Mouse (Mus musculus): ENCODE data around the gene Txndc5. TPM values are rescaled to one million over a fixed set of nuclear protein-coding genes. Genes with fewer than 3 reads are reported as not detected.

Txndc5 gene
- polyA plus RNA-seq, 1 experiment from 2014 or later: 87.7 TPM

DNA sequence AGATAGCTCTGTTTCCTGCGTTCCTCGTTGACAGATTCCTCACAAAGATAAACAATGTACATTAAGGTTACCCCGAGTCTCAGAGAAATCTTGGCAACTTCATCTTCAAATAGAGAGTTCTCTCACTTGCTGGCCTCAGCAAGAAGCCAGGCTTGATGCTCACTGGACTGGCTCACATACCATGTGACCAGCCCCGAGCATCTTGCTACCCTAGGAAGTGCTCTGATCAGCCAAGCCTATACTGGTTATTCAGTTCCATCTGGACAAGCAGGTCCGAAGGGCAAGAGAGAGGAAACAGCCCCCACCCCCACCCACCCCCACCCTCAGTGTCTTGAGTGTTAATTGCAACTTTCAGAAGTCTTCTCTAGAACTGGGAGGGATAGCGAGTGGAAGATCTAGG is 41.9 kb downstream of the Txndc5 start:
- H3K4me1 ChIP-seq (ENCODE audit: control insufficient read depth, insufficient read depth, low read depth, low read length): no peaks in the 10 kb centered on the region
- no peak for ATAC-seq
- 89% methylated on average over 6 of the region's 6 CpGs for WGBS
- no peak overlapping the region for H3K27ac ChIP-seq (ENCODE audit: low read depth, low read length)
- H3K4me2 ChIP-seq (ENCODE audit: low read length): no peak overlapping the region
- no peak overlapping the region for H3K4me3 ChIP-seq (ENCODE audit: low read length)
- H3K27me3 ChIP-seq (replicated peaks; ENCODE audit: control insufficient read depth, insufficient read depth, low read length): no peaks in the 10 kb centered on the region
- no peaks in the 10 kb centered on the region for H3K9me3 ChIP-seq (ENCODE audit: control insufficient read depth, low read length)
- H3K36me3 ChIP-seq (ENCODE audit: control insufficient read depth, insufficient read depth, low read length): no peaks in the 10 kb centered on the region
- no peak overlapping the region for H3K9ac ChIP-seq (ENCODE audit: low read depth, low read length)

DNA sequence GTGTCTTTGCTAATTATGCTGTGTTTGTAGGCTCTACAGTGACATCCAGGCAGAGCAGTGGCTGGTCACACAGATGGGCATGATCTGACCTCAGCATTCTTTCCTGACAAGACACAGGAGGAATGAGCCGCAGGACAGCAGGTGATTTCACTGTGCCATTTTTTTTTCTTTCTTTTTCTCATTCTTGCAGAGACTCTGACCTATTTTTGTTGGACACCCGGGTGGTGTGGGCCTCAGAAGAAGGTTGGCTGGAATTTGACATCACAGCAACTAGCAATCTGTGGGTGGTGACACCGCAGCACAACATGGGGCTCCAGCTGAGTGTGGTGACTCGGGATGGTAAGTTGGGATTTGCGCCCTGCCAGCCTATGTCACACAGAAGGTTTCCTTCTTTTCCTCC is 43.9 kb downstream of the Txndc5 start:
- H3K27me3 ChIP-seq (replicated peaks; ENCODE audit: control insufficient read depth, insufficient read depth, low read length): no peaks in the 10 kb centered on the region
- WGBS: 78% methylated on average over 5 of the region's 5 CpGs
- no peak overlapping the region for H3K9ac ChIP-seq (ENCODE audit: low read depth, low read length)
- H3K27ac ChIP-seq (ENCODE audit: low read depth, low read length): no peak overlapping the region
- H3K4me2 ChIP-seq (ENCODE audit: low read length): no peak overlapping the region
- no peaks in the 10 kb centered on the region for H3K9me3 ChIP-seq (ENCODE audit: control insufficient read depth, low read length)
- H3K36me3 ChIP-seq (ENCODE audit: control insufficient read depth, insufficient read depth, low read length): no peaks in the 10 kb centered on the region
- H3K4me3 ChIP-seq (ENCODE audit: low read length): no peak overlapping the region
- no peaks in the 10 kb centered on the region for H3K4me1 ChIP-seq (ENCODE audit: control insufficient read depth, insufficient read depth, low read depth, low read length)
- no peak for ATAC-seq

DNA sequence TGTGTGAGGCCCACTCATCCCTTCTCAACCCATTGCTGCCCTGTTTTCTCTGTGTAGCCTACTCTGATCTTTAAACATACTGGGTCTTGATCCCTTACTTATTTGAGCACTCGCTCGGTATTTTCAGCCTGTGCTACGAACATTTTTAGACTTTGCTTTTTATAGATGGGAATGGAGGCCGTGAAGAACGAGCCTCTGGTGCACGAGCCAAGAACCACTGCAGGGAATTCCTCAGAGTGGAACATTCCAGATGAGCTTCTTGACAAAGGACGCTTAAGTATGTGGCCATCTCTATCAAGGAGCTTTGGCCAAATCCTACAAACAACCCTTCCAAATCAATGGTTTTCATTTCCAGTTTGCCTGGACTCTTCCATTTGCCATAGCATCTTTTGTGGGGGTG is 47.6 kb downstream of the Txndc5 start:
- WGBS: 90% methylated on average over 7 of the region's 7 CpGs
- Histone ChIP-seq H3K27me3 (replicated peaks; ENCODE audit: control insufficient read depth, insufficient read depth, low read length) (no peaks in the 10 kb centered on the region), H3K4me1 (ENCODE audit: control insufficient read depth, insufficient read depth, low read depth, low read length) (no peaks in the 10 kb centered on the region), H3K9me3 (ENCODE audit: control insufficient read depth, low read length) (no peaks in the 10 kb centered on the region), H3K9ac (ENCODE audit: low read depth, low read length) (no peak overlapping the region), H3K4me3 (ENCODE audit: low read length) (no peak overlapping the region), H3K36me3 (ENCODE audit: control insufficient read depth, insufficient read depth, low read length) (no peaks in the 10 kb centered on the region), H3K4me2 (ENCODE audit: low read length) (no peak overlapping the region), H3K27ac (ENCODE audit: low read depth, low read length) (no peak overlapping the region)
- no peak for ATAC-seq

DNA sequence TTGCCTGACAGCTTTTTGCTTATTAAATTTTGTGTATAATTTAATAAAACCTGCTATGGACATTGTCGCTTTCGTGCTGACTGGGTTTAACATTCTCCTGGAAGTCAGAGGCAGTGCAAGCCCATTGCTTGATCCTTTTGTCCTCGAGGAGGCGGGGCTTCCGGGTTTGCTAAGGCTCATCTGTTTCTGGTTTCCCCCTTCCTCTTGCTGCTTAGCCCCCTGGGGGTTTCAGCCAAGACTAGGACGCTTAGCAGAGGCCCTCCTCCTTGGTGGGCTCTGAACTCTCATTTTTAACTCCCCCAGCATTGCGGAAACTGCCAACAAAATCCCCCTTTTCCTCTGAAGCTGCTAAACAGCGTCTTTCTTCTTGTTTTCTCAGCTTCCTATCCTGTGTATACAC is 51.7 kb downstream of the Txndc5 start:
- ATAC-seq: no peak
- 33% methylated on average over 8 of the region's 8 CpGs for WGBS
- Histone ChIP-seq H3K4me2 (ENCODE audit: low read length) (no peak overlapping the region), H3K27me3 (replicated peaks; ENCODE audit: control insufficient read depth, insufficient read depth, low read length) (no peaks in the 10 kb centered on the region), H3K36me3 (ENCODE audit: control insufficient read depth, insufficient read depth, low read length) (no peaks in the 10 kb centered on the region), H3K4me1 (ENCODE audit: control insufficient read depth, insufficient read depth, low read depth, low read length) (no peaks in the 10 kb centered on the region), H3K9ac (ENCODE audit: low read depth, low read length) (no peak overlapping the region), H3K27ac (ENCODE audit: low read depth, low read length) (no peak overlapping the region), H3K4me3 (ENCODE audit: low read length) (no peak overlapping the region), H3K9me3 (ENCODE audit: control insufficient read depth, low read length) (no peaks in the 10 kb centered on the region)

DNA sequence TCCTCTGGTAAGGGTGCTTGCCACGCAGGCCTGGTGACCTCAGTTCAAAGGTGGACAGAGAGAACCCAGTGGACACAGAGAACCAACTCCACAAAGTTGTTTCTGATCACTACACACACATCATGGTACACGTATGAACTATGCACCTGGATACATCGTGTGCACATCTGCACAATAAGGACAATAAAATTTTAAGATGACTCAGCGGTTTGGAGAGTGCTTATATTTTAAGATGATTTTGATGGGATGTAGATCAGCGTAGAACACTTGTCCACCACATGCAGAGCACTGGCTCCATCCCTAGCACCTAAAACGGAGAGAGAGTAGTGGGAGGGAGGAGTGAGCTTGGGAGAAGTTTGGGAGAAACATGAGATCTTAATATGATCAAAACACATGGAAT is 55.1 kb downstream of the Txndc5 start:
- H3K27me3 ChIP-seq (replicated peaks; ENCODE audit: control insufficient read depth, insufficient read depth, low read length): no peaks in the 10 kb centered on the region
- no peaks in the 10 kb centered on the region for H3K9me3 ChIP-seq (ENCODE audit: control insufficient read depth, low read length)
- H3K9ac ChIP-seq (ENCODE audit: low read depth, low read length): no peak overlapping the region
- H3K27ac ChIP-seq (ENCODE audit: low read depth, low read length): no peak overlapping the region
- H3K36me3 ChIP-seq (ENCODE audit: control insufficient read depth, insufficient read depth, low read length): no peaks in the 10 kb centered on the region
- WGBS: 91% methylated on average over 6 of the region's 6 CpGs
- no peaks in the 10 kb centered on the region for H3K4me1 ChIP-seq (ENCODE audit: control insufficient read depth, insufficient read depth, low read depth, low read length)
- no peak for ATAC-seq
- no peak overlapping the region for H3K4me2 ChIP-seq (ENCODE audit: low read length)
- H3K4me3 ChIP-seq (ENCODE audit: low read length): no peak overlapping the region

DNA sequence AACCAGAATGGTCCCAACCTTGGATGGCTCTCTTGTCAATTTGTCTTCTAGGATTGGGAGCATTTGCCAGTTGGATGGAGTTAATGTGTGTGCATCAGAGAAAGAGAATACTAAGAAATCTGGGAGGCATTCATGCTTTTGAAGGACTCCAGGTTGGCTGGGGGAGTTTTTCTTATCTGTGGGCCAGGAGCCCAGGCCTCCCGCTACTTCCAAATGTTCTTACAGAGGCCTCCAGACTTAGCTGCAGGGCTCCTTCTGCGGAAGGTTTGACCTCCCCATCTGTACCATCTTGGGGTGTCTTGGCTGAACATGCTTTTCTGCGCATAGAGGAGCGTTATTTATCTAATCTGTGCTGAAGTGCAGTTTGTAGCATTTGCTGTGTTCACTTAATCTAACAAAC is 56.0 kb downstream of the Txndc5 start:
- no peak for ATAC-seq
- H3K27ac ChIP-seq (ENCODE audit: low read depth, low read length): no peak overlapping the region
- WGBS: 79% methylated on average over 4 of the region's 4 CpGs

DNA sequence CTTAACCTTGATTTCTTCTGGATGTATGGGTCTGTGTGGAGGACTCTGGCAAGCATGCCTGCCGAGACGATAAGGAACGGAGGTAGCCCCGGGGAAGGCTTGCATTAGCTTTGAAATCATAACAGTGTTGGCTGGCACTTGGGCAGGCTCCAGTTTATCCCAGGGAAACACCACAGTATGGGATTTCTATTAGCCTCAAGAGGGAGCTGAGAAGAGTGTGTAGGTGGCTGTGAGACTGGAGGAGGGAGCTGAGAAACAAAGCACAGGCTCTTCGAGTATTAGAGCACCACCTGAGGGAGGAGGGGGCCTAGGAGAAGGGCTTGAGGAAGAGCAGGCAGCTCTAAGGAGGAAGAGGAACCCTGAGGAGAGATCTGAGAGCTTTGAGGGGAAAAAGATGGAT is 57.7 kb downstream of the Txndc5 start:
- H3K27me3 ChIP-seq (replicated peaks; ENCODE audit: control insufficient read depth, insufficient read depth, low read length): no peaks in the 10 kb centered on the region

More for the DNA sequence above, 56.0 kb downstream of the Txndc5 start:
- Histone ChIP-seq H3K9ac (ENCODE audit: low read depth, low read length) (no peak overlapping the region), H3K4me3 (ENCODE audit: low read length) (no peak overlapping the region), H3K27me3 (replicated peaks; ENCODE audit: control insufficient read depth, insufficient read depth, low read length) (no peaks in the 10 kb centered on the region), H3K4me2 (ENCODE audit: low read length) (no peak overlapping the region), H3K9me3 (ENCODE audit: control insufficient read depth, low read length) (no peaks in the 10 kb centered on the region), H3K4me1 (ENCODE audit: control insufficient read depth, insufficient read depth, low read depth, low read length) (no peaks in the 10 kb centered on the region), H3K36me3 (ENCODE audit: control insufficient read depth, insufficient read depth, low read length) (no peaks in the 10 kb centered on the region)

DNA sequence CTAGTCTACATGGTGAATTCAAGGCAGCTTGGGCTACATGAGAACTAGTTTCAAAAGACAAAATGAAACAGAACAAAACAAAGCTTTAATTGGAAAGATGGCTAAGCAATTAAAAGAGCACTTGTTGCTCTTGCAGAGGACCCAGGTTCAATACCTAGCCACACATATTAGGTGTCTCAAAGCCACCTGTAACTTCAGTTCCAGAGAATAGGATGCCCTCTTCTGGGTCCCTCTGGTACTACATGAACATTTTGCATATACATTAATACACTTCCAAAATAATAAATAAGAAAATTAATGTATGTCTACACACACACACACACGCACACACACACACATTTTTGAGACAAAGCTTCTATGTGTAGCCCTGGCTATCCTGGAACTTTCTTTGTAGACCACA is 65.2 kb downstream of the Txndc5 start:
- Histone ChIP-seq H3K9ac (ENCODE audit: low read depth, low read length) (no peak overlapping the region), H3K4me1 (ENCODE audit: control insufficient read depth, insufficient read depth, low read depth, low read length) (no peaks in the 10 kb centered on the region), H3K4me2 (ENCODE audit: low read length) (no peak overlapping the region), H3K36me3 (ENCODE audit: control insufficient read depth, insufficient read depth, low read length) (no peaks in the 10 kb centered on the region), H3K4me3 (ENCODE audit: low read length) (no peak overlapping the region), H3K9me3 (ENCODE audit: control insufficient read depth, low read length) (no peaks in the 10 kb centered on the region), H3K27me3 (replicated peaks; ENCODE audit: control insufficient read depth, insufficient read depth, low read length) (no peaks in the 10 kb centered on the region), H3K27ac (ENCODE audit: low read depth, low read length) (no peak overlapping the region)
- WGBS: 90% methylated on average over 1 of the region's 1 CpGs
- ATAC-seq: no peak

More for the DNA sequence above, 57.7 kb downstream of the Txndc5 start:
- 74% methylated on average over 5 of the region's 5 CpGs for WGBS
- no peak for ATAC-seq
- Histone ChIP-seq H3K9me3 (ENCODE audit: control insufficient read depth, low read length) (no peaks in the 10 kb centered on the region), H3K36me3 (ENCODE audit: control insufficient read depth, insufficient read depth, low read length) (no peaks in the 10 kb centered on the region), H3K9ac (ENCODE audit: low read depth, low read length) (no peak overlapping the region), H3K4me2 (ENCODE audit: low read length) (no peak overlapping the region), H3K27ac (ENCODE audit: low read depth, low read length) (no peak overlapping the region), H3K4me3 (ENCODE audit: low read length) (no peak overlapping the region), H3K4me1 (ENCODE audit: control insufficient read depth, insufficient read depth, low read depth, low read length) (no peaks in the 10 kb centered on the region)

DNA sequence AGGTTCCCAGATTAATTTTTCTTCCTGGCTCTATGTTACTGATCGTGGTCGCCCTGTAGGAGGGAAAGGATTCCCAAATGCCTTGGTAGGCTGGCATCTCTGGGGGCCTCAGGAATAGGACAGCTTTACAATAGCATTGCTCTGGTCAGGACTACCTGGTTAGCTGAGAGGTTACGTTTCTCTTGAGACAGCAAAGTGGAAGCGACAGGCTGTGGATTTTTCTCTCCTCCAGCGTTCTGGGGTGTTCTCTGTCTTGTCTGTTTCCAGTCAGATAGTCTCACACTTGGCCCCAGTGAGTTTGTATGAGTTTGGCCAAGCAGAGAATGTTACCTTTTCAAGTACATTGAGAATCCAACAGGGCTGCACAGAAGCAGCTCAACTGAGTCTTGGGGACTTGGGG is 77.2 kb downstream of the Txndc5 start:
- H3K27me3 ChIP-seq (replicated peaks; ENCODE audit: control insufficient read depth, insufficient read depth, low read length): no peaks in the 10 kb centered on the region
- H3K27ac ChIP-seq (ENCODE audit: low read depth, low read length): no peak overlapping the region
- no peak for ATAC-seq
- H3K9me3 ChIP-seq (ENCODE audit: control insufficient read depth, low read length): no peaks in the 10 kb centered on the region
- H3K36me3 ChIP-seq (ENCODE audit: control insufficient read depth, insufficient read depth, low read length): no peaks in the 10 kb centered on the region
- no peak overlapping the region for H3K4me2 ChIP-seq (ENCODE audit: low read length)
- no peak overlapping the region for H3K4me3 ChIP-seq (ENCODE audit: low read length)
- 74% methylated on average over 5 of the region's 5 CpGs for WGBS
- H3K4me1 ChIP-seq (ENCODE audit: control insufficient read depth, insufficient read depth, low read depth, low read length): no peaks in the 10 kb centered on the region
- H3K9ac ChIP-seq (ENCODE audit: low read depth, low read length): no peak overlapping the region

All from hindbrain, embryonic 16.5 days (tissue).